Mouse (Mus musculus) kidney, embryonic 14.5 days (tissue): ENCODE results near the gene Iqcc. TPM values are rescaled to one million over a fixed set of nuclear protein-coding genes. Genes with fewer than 3 reads are reported as not detected.

Source experiments
- ATAC-seq: fragments of 200-750 bp; cut with Nextera tagmentation; 2 replicates; pipeline ENCODE4 v1.8.0; 2017; ENCODE audit warnings: moderate number of reproducible peaks, mild to moderate bottlenecking, moderate TSS enrichment, moderate library complexity; ENCODE audit not compliant: low FRiP score, low TSS enrichment
- H3K27ac ChIP-seq: fragments of 300-500 bp; sonication (generic); 2 replicates; pipeline ENCODE4 v1.5.1; 2014; ENCODE audit warnings: low read depth, mild to moderate bottlenecking, low read length, moderate library complexity, mixed read lengths
- H3K27me3 ChIP-seq: fragments of 300-500 bp; sonication (generic); 2 replicates; pipeline ENCODE4 v1.6.1; 2014; ENCODE audit warnings: mild to moderate bottlenecking, low read length; ENCODE audit not compliant: control insufficient read depth, insufficient read depth
- H3K36me3 ChIP-seq: fragments of 300-500 bp; sonication (generic); 2 replicates; pipeline ENCODE4 v1.6.1; 2014; ENCODE audit warnings: low read length, mixed read lengths; ENCODE audit not compliant: control insufficient read depth, insufficient read depth
- H3K4me1 ChIP-seq: fragments of 300-500 bp; sonication (generic); 2 replicates; pipeline ENCODE4 v1.6.1; 2014; ENCODE audit warnings: low read length, mixed read lengths; ENCODE audit not compliant: control insufficient read depth, insufficient read depth
- H3K4me2 ChIP-seq: fragments of 300-500 bp; sonication (generic); replicated peaks from 2 replicates; pipeline ENCODE4 v1.6.1; 2014; ENCODE audit warnings: low read depth, mild to moderate bottlenecking, low read length
- H3K4me3 ChIP-seq: fragments of 300-500 bp; sonication (generic); 2 replicates; pipeline ENCODE4 v1.5.1; 2014; ENCODE audit warnings: mild to moderate bottlenecking, low read length
- H3K9ac ChIP-seq: fragments of 300-500 bp; sonication (generic); 2 replicates; pipeline ENCODE4 v1.6.1; 2014; ENCODE audit warnings: low read depth, mild to moderate bottlenecking, low read length, moderate library complexity
- H3K9me3 ChIP-seq: fragments of 300-500 bp; sonication (generic); 2 replicates; pipeline ENCODE4 v1.6.1; 2016; ENCODE audit warnings: low read length; ENCODE audit not compliant: control insufficient read depth
- whole genome bisulfite sequencing: fragments of 180-500 bp; shearing (Covaris S2); extraction: QIAGEN DNeasy Blood & Tissue Kit; methylation state at CpG from one replicate; pipeline ENCODE4 v1.1.7; 2014; 5-methylcytosine and 5-hydroxymethylcytosine counted together
- polyA plus RNA-seq: library from polyadenylated mRNA; unstranded; fragments of >200 nt; fragmentation: Nextera tagmentation; extraction: Ambion mirVana; gene quantifications from 2 replicates; pipeline ENCODE4 v1.2.1, GENCODE M21; 2014

The Iqcc gene
- polyA plus RNA-seq, 1 experiment from 2014 or later = 30.1 TPM

DNA sequence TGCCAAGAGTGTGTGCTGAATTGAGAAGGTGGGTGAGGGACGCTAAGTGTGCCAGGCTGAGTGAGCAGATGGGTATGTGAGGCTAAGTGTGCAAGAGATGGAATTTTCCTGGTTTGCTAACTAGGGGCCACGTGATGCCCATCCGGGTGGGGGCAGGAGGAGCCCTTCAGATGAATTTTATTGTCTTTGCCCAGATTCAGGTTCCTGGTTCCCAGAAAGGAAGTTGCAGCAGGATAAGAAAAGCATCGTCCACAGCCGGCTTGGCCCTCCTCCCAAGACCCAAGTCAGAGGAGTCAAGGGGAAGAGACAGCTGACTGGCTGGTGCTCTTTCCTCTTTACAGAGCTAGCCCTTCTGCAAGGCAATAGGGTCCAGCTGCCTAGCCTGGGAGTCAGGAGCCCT, 40.4 kb downstream of the Iqcc start, which contains the start of gene Fam167b:
Gene Fam167b (minus strand): TSS at position 84 of the 400 bp plus-strand sequence.
- H3K4me1 ChIP-seq = peaks cover 10% of the 10 kb centered on the region
- H3K27ac ChIP-seq = peak within 1 kb of the TSS; percentile 17; the same call in 1 of the 2 replicates
- peak within 1 kb of the TSS; percentile 30 for H3K4me2 ChIP-seq
- no peak for ATAC-seq
- no peaks in the 10 kb centered on the region for H3K36me3 ChIP-seq
- peak within 1 kb of the TSS; percentile 3; the same call in 1 of the 2 replicates for H3K4me3 ChIP-seq
- H3K27me3 ChIP-seq = no peaks in the 10 kb centered on the region
- no peaks in the 10 kb centered on the region for H3K9me3 ChIP-seq
- peak within 1 kb of the TSS; percentile 23; the same call in 1 of the 2 replicates for H3K9ac ChIP-seq
- WGBS = 82% methylated on average over 5 of the region's 5 CpGs

DNA sequence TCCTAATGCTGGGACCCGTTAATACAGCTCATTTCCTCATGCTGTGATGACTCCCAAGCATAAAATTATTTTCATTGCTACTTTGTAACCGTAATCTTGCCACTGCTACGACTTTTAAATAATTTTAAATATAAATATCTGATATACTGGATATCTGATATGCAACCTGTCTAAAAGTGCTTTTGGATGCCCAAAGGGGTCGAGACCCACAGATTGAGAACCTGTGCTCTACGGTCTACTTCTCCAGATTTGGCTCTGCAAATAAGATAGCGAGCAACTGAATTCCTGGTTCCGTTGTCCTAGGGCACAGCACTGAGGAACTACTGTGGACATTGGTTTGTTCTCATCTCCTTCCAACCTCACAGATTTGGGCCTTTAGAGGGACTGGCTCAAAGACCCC, 41.2 kb downstream of the Iqcc start:
- Histone ChIP-seq H3K4me3 (no peak overlapping the region; the same call in 1 of the 2 replicates), H3K36me3 (no peaks in the 10 kb centered on the region), H3K27me3 (no peaks in the 10 kb centered on the region), H3K4me2 (no peak overlapping the region; the same call in 1 of the 2 replicates), H3K4me1 (peaks cover 10% of the 10 kb centered on the region), H3K9ac (peak overlapping the region; percentile 23; the same call in 1 of the 2 replicates), H3K9me3 (no peaks in the 10 kb centered on the region), H3K27ac (peak overlapping the region; percentile 17; the same call in 1 of the 2 replicates)
- ATAC-seq = no peak
- 80% methylated on average over 7 of the region's 7 CpGs for WGBS

DNA sequence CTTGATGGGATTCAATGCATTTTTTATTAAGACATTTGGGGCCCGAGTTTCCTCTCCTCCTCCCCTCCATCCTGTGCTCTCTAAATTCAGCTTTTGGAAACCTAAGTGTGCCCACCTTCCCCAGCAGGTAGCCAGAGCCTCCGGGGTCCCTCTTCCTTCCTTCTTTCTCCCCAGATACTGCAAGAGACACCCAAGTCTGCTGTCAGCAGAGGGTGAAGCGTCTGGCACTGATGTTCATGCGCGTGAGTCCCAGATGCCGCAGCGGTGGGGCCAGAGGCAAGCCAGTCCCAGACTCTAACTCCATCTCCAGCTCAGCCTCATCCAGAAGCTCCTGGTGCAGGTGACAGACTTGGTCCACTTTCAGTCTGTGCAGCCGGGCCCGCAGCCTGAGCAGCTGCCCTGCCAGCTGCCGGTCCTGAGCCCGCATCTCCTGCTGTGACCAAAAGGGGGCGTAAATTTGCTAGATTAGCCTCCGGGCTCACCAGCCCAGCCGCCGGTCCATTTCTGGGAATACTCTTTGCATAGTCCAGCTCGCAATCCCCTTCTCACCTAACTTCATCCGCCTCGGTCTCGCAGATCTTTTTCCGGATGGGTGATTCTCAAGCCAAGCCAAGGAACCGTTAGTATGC, 41.9 kb downstream of the Iqcc start:
- no peak overlapping the region; the same call in 1 of the 2 replicates for H3K27ac ChIP-seq
- no peaks in the 10 kb centered on the region for H3K36me3 ChIP-seq
- peaks cover 10% of the 10 kb centered on the region for H3K4me1 ChIP-seq
- H3K9ac ChIP-seq = peak overlapping the region; percentile 9; the same call in 1 of the 2 replicates
- no peaks in the 10 kb centered on the region for H3K27me3 ChIP-seq
- no peaks in the 10 kb centered on the region for H3K9me3 ChIP-seq
- WGBS = 37% methylated on average over 21 of the region's 21 CpGs
- ATAC-seq = no peak
- peak overlapping the region; percentile 3; the same call in 1 of the 2 replicates for H3K4me3 ChIP-seq
- H3K4me2 ChIP-seq = peak overlapping the region; percentile 30

DNA sequence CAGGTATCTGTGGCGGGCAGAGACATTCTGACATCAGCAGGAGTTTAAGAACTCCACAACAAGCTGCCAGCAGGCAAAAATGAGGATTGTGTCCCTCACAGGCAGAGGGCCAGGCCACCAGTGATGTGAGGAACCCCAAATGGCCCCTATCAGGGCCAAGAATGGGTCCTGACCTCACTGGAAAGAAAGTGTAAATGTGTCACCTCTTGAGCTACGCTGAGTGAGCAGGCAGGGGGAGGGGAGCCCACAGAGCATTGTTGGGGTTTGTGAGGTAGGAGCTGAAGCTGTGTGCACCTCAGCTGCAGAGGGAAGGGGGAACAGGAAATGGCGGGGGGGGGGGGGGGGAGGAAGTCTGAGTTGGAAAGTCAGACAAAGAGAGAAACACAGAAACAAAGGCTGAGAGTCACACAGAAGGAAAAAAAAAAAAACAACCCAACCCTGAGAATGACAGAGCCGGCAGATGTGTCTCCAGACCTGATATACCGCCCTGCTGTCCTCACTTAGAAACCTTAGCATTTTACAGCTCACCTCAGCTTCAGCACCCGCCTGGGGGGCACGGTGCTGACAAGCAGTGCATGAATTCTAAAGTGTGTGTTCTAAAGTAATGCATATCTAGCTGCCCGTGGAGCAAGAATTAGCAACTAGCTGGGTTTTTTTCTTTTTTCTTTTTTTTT, 43.6 kb downstream of the Iqcc start:
- H3K9ac ChIP-seq = no peak overlapping the region
- ATAC-seq = 0 out of 2 replicates have a peak, but pooled peaks have one; percentile 26
- WGBS = 17% methylated on average over 7 of the region's 8 CpGs

DNA sequence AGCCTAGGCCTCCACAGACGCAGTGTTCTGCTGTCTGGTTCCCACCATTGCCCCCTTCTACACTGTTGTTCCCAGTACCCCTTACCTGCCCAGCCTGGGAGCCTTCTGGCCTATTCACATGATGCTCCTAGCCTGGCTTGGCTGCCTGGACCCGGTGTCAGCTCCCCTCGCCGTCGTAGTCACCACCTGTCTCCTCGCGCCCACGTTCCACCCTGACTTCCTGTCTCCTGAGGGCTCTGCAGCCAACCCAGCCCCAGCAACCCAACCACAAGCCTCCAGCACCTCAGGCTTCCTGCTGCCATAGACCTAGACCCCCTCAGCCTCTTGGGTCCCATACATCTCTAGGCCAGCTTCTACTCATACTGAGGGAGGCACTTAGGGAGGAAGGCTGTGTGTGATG, 45.5 kb downstream of the Iqcc start, which contains the start of gene Lck:
Gene Lck (minus strand): TSS at position 212 of the 400 bp plus-strand sequence.
- WGBS = 91% methylated on average over 8 of the region's 8 CpGs
- no peak within 1 kb of the TSS for H3K4me3 ChIP-seq
- no peaks in the 10 kb centered on the region for H3K9me3 ChIP-seq
- H3K4me2 ChIP-seq = no peak within 1 kb of the TSS
- H3K27ac ChIP-seq = peak within 1 kb of the TSS; percentile 14; the same call in 1 of the 2 replicates
- H3K4me1 ChIP-seq = peaks cover 7% of the 10 kb centered on the region
- H3K27me3 ChIP-seq = no peaks in the 10 kb centered on the region
- no peak for ATAC-seq
- H3K36me3 ChIP-seq = no peaks in the 10 kb centered on the region
- H3K9ac ChIP-seq = no peak within 1 kb of the TSS

More for the DNA sequence above, 43.6 kb downstream of the Iqcc start:
- H3K27ac ChIP-seq = peak overlapping the region; percentile 55; the same call in 1 of the 2 replicates
- peaks cover 7% of the 10 kb centered on the region for H3K4me1 ChIP-seq
- 0 out of 2 replicates have a peak overlapping the region, but pooled peaks have one; percentile 12 for H3K4me2 ChIP-seq
- no peak overlapping the region for H3K4me3 ChIP-seq
- no peaks in the 10 kb centered on the region for H3K9me3 ChIP-seq
- no peaks in the 10 kb centered on the region for H3K36me3 ChIP-seq
- no peaks in the 10 kb centered on the region for H3K27me3 ChIP-seq

DNA sequence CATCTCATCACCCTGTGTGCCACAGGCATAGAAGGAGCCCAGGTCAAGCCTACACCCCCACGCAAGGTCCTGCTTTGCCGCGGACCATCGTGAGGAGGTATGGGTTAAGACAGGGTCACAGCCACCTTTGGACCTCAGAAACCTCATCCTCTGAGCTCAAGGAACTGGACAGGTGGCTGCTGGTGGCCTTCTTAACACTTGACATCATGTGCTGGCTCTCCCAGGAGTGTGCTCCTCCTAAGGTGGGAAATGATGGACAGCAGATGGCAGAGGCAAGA, 45.9 kb downstream of the Iqcc start:
- H3K9me3 ChIP-seq = no peaks in the 10 kb centered on the region
- ATAC-seq = no peak
- H3K36me3 ChIP-seq = no peaks in the 10 kb centered on the region
- no peak overlapping the region for H3K4me2 ChIP-seq
- no peak overlapping the region for H3K9ac ChIP-seq
- H3K4me1 ChIP-seq = peaks cover 7% of the 10 kb centered on the region
- H3K4me3 ChIP-seq = no peak overlapping the region
- H3K27ac ChIP-seq = no peak overlapping the region
- WGBS = 83% methylated on average over 4 of the region's 4 CpGs
- H3K27me3 ChIP-seq = no peaks in the 10 kb centered on the region

DNA sequence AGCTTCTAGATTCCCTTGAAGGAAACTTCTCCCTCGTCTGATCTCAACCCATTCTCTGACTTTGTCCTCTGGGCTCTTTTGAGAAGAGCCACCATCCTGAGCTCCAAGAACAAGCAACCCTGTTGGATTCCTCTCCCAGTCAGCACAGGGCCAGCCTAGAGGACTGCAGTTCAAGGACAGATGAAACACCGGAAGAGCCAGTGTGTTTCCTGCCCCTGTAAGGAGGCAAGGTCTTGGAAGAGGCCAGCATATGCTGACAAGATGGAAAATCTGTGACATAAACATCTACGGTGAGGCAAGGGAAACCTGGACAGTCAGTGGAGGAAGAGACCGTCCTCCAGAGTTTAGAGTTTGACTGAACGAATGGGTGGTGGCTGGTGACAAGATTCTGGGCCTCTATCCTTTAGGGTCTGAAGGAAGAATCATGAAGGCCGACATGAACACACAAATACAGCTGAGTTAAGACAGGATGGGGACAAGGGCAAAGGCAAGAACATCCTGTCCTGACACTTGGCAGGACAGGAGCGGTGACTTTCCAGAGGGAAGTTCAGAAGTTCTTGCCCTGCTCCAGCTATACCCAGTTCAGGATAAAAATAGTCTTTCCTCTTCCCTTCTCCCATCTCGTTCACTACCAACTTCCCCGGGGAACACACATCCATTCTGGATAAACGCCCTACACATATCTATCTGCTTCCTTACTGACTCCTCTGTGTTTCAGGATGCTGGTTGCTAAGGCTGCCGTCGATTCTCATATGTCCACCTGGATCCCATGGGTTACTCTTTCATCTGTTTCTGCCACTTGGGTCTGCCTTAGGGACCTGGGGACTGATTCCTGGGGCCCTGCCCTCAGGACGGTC, 46.4 kb downstream of the Iqcc start:
- 82% methylated on average over 13 of the region's 13 CpGs for WGBS
- Histone ChIP-seq H3K4me1 (peaks cover 7% of the 10 kb centered on the region), H3K4me2 (no peak overlapping the region), H3K36me3 (no peaks in the 10 kb centered on the region), H3K9ac (no peak overlapping the region), H3K27ac (peak overlapping the region; percentile 14; the same call in 1 of the 2 replicates), H3K9me3 (no peaks in the 10 kb centered on the region), H3K4me3 (no peak overlapping the region), H3K27me3 (no peaks in the 10 kb centered on the region)
- no peak for ATAC-seq

DNA sequence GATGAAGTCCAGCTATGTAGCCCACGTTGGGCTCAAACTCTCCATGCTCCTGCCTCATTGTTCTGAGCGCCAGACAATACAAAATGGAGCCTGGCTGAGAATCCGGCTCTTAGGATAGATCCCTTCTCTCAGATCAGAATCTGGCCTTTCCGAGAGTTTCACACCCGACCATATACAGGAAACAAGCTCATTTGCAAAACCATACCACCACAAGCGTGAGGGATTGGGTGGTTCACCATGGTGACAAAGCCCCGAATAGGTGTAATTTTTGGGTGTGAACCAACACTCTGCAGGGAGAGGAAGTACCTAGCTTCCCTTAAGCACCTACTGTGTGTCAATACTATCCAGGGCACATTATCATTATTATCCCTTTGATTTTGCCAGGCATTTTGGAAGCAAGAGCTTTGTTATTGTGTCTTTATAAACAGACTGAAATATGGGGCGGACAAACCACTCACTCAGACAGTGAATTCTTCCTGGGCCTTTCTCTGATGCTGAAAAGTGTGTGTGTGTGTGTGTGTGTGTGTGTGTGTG, 47.3 kb downstream of the Iqcc start:
- no peaks in the 10 kb centered on the region for H3K36me3 ChIP-seq
- no peak overlapping the region for H3K4me3 ChIP-seq
- peaks cover 7% of the 10 kb centered on the region for H3K4me1 ChIP-seq
- no peak overlapping the region for H3K27ac ChIP-seq
- no peak for ATAC-seq
- no peak overlapping the region for H3K9ac ChIP-seq
- H3K9me3 ChIP-seq = no peaks in the 10 kb centered on the region
- WGBS = 80% methylated on average over 8 of the region's 8 CpGs
- no peak overlapping the region for H3K4me2 ChIP-seq
- no peaks in the 10 kb centered on the region for H3K27me3 ChIP-seq
